Mouse (Mus musculus): ENCODE results near the gene Sorbs1. TPM values are rescaled to one million over a fixed set of nuclear protein-coding genes. Genes with fewer than 3 reads are reported as not detected.

Sorbs1 gene
- polyA plus RNA-seq, 1 experiment from 2014 or later = 68.9 TPM

DNA sequence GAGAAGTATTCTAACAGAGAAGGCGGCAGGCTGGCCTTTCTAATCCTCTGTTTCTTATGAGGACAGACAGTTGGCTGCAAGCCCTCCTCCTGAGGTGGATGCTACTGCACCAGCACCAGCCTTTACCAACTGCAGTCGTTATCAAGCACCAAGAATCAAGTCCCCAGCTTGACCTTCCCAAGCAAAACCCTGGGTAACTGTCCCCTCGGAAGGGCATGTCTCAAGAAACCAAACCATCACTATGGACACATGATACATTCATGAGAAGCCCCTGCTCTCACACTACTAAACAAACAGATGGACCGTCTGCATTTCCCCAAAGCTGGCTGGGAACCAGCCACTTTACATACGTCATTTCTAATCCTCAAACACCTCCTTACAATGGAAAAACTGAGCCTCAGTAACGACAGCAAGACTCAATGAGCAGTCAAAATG lies 102.2 kb downstream of the Sorbs1 start:
- no peak for DNase-seq (ENCODE audit: low read depth, low spot score)
- ATAC-seq = no peak
- CTCF ChIA-PET = interaction anchor here (1.2 kb wide), 1 partner anchor 10 kb away, joined by 4 read pairs; no protein-coding TSS in a partner anchor
- POLR2A ChIA-PET = interaction anchor here (0.6 kb wide), 1 partner anchor 20 kb away, joined by 3 read pairs; no protein-coding TSS in a partner anchor
- H3K27me3 ChIP-seq = no peaks in the 10 kb centered on the region
- in situ Hi-C loops (cut with MboI; ENCODE audit: low pct_unique_long_range_greater_than_20kb) = no loop called here
- no peak for TF ChIP-seq CTCF (IDR thresholded peaks at IDR 0.05)

DNA sequence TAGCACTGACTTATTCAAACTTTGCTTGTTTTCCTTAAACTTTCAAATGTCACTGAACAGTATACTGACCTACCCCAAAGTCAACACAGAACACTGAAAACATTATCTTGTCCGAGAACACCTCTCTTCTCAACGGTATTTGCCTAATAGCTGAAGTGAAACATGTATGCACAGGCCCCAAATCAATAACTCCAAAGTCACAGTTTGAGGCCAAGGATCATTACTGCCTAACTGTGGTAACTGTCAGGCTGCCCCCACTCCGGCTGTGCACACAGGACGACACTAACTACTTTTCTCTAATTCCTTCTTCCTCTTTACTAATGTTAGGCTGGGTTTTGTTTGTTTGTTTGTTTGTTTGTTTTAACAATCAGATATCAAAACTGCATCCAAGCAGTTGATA lies 103.1 kb downstream of the Sorbs1 start:
- no peaks in the 10 kb centered on the region for H3K27me3 ChIP-seq
- in situ Hi-C loops (cut with MboI; ENCODE audit: low pct_unique_long_range_greater_than_20kb) = no loop called here
- no peak for DNase-seq (ENCODE audit: low read depth, low spot score)
- no peak for ATAC-seq
- TF ChIP-seq CTCF (IDR thresholded peaks at IDR 0.05) = no peak
- ChIA-PET CTCF (interaction anchor here (1.2 kb wide), 1 partner anchor 9 kb away, joined by 4 read pairs; no protein-coding TSS in a partner anchor), POLR2A (no interaction called here)

DNA sequence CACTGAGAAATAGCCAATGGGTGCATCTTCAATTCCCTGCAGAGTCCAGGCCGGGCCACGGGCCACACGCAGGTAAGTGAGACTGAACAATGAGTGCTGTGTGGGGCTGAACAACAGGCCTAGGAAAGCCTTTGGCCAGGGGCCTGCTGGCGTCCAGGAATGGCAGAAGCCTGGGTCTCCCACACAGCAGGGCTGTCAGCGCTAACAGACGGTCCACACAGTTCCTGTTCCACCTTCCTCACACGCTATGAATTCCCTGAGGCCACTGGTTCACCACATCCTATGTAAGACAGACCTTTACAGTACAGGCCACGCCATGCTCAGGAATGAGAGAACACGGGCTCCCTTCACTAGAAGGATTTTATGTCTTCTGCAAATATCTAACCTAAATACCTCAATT lies 103.5 kb downstream of the Sorbs1 start:
- ATAC-seq (no peak), DNase-seq (ENCODE audit: low read depth, low spot score) (no peak)
- CTCF ChIA-PET = no interaction called here
- POLR2A ChIA-PET = no interaction called here
- no peak for TF ChIP-seq CTCF (IDR thresholded peaks at IDR 0.05)
- H3K27me3 ChIP-seq = no peaks in the 10 kb centered on the region
- in situ Hi-C loops (cut with MboI; ENCODE audit: low pct_unique_long_range_greater_than_20kb) = no loop called here

DNA sequence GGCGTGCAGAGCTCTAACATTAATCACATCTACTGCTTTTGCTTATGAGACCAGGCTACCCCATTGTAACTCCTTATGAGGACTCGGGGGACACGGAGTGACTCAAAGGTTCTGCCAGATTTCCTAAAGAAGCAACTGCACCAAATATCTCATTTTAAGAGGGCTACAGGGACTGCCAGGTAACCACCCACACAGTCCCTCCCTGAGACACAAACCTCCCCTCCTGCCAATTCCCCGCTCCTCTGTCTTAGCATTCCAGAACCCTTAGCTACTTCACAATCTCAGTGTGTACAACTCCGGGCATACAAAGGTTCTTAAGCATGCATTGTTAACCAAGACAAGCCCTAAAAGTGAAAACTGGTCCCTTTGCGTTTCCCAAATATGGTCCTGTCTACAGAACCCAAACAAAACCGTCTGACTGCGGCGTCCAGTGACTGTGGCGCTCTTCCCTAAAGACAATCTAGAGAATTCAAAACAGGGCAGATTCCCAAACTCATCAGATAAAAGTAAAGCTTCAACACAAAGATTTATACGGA lies 104.0 kb downstream of the Sorbs1 start:
- in situ Hi-C loops (cut with MboI; ENCODE audit: low pct_unique_long_range_greater_than_20kb) = no loop called here
- POLR2A ChIA-PET = no interaction called here
- no peaks in the 10 kb centered on the region for H3K27me3 ChIP-seq
- ATAC-seq = no peak
- CTCF ChIA-PET = interaction anchor here (1.0 kb wide), 1 partner anchor 17 kb away, joined by 3 read pairs; no protein-coding TSS in a partner anchor
- no peak for TF ChIP-seq CTCF (IDR thresholded peaks at IDR 0.05)
- no peak for DNase-seq (ENCODE audit: low read depth, low spot score)

DNA sequence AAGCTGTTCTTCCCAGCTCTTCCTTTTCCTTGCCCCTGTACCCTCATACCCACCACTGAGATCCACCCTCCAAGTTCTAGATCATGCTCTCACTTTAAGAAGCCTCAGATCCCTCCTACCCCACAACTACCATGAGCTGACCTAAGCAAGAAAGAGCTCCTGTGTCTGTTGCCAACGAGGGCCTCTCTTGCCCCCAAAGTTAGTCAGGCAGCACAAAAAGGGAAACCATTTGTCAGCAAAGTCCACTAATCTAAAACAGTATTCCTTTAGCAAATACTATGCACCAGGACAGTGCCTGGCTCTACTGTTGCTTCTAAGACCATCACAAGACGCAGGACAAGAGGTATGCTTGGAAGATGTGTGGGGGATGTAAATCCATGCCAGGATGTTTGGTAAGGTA lies 106.4 kb downstream of the Sorbs1 start:
- ChIA-PET POLR2A (no interaction called here), CTCF (no interaction called here)
- H3K27me3 ChIP-seq = no peaks in the 10 kb centered on the region
- in situ Hi-C loops (cut with MboI; ENCODE audit: low pct_unique_long_range_greater_than_20kb) = no loop called here
- no peak for TF ChIP-seq CTCF (IDR thresholded peaks at IDR 0.05)
- DNase-seq (ENCODE audit: low read depth, low spot score) = no peak
- no peak for ATAC-seq

DNA sequence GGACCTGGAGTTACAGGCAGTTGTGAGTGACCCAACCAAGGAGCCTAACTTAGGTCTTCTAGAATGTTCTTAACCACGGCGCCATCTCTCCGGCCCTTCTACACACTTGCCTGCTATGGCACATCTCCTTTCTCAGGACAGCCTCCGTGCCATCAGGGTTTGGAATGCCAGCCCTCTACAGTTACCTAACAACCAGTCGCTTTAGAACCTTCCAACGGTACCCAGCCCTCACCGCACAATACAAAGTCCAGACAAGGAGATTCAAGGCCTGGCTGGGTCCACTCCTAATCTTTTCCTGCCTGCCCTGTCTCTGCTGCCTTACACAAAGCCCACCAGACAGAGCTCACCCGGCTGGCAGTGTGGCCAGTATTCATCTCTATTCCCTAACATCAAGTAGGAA lies 106.9 kb downstream of the Sorbs1 start:
- no peak for TF ChIP-seq CTCF (IDR thresholded peaks at IDR 0.05)
- no peak for ATAC-seq
- ChIA-PET CTCF (interaction anchor here (2.3 kb wide), 1 partner anchor 43 kb away, joined by 4 read pairs; no protein-coding TSS in a partner anchor), POLR2A (interaction anchor here (0.6 kb wide), 1 partner anchor 75 kb away, joined by 3 read pairs; no protein-coding TSS in a partner anchor)
- H3K27me3 ChIP-seq = no peaks in the 10 kb centered on the region
- DNase-seq (ENCODE audit: low read depth, low spot score) = no peak
- in situ Hi-C loops (cut with MboI; ENCODE audit: low pct_unique_long_range_greater_than_20kb) = no loop called here

DNA sequence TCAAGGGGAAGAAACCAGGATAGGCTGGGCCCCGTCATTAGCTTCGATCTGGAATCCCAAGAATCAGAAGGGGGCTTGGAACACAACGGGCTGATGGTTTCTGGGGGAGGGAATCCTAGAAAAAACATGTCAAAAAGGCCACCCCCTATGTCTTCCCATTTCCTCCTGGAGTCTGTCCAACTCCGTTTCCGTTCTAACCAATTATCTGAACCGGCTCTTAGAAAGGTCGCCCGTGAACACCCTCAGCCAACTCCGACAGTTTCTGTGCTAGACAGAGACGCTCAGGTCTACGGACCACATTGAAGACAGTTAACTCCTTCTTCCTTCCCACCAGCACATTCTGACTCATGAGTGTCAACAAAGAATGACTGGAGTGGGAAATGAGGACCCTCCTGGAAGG lies 107.8 kb downstream of the Sorbs1 start:
- no peaks in the 10 kb centered on the region for H3K27me3 ChIP-seq
- no peak for DNase-seq (ENCODE audit: low read depth, low spot score)
- in situ Hi-C loops (cut with MboI; ENCODE audit: low pct_unique_long_range_greater_than_20kb) = no loop called here
- ATAC-seq = no peak
- no peak for TF ChIP-seq CTCF (IDR thresholded peaks at IDR 0.05)
- CTCF ChIA-PET = interaction anchor here (1.1 to 2.3 kb wide), 3 partner anchors 14 to 44 kb away, joined by 4 to 8 read pairs (median 5); no protein-coding TSS in a partner anchor
- POLR2A ChIA-PET = interaction anchor here (0.6 kb wide), 1 partner anchor 76 kb away, joined by 3 read pairs; no protein-coding TSS in a partner anchor

DNA sequence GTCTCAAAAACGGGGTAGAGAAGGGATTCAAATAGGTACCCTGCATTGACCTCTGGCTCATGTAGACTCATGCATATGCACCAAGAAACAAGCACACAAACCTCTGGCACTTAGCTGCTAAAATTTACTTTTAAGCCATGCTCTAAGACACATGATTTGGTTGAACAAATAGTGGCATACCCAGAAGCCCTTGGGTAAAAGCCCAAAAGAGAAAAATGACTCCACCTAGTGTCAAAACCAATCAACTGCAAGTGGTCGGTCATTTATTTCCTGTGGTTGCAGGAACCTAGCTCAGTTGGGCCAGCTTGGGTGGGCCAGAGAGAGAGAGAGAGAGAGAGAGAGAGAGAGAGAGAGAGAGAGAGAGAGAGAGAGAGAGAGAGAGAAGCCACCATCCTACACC lies 109.0 kb downstream of the Sorbs1 start:
- ChIA-PET POLR2A (no interaction called here), CTCF (interaction anchor here (0.7 to 2.3 kb wide), 6 partner anchors 8 to 46 kb away, joined by 3 to 8 read pairs (median 4); no protein-coding TSS in a partner anchor)
- H3K27me3 ChIP-seq = no peaks in the 10 kb centered on the region
- ATAC-seq (no peak), DNase-seq (ENCODE audit: low read depth, low spot score) (no peak)
- TF ChIP-seq CTCF (IDR thresholded peaks at IDR 0.05) = no peak
- in situ Hi-C loops (cut with MboI; ENCODE audit: low pct_unique_long_range_greater_than_20kb) = no loop called here

DNA sequence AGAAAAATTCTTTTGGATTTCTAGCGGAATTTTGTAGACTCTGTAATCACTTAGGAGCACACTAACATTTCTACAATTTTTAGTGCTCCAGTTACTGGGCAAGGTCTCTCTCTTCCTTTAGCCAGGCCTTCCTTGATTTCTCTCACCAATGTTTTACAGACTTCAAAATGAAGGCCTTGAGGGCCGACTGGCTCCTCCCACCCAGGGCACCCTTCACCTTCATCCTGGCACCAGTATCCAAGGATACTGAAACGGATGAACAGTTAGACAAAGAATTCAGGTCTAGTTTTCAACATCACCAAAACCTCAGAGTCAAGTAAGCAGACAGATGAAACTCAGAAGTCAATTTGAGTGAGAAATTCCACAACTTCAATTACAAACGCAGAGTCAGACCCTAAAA lies 109.6 kb downstream of the Sorbs1 start:
- DNase-seq (ENCODE audit: low read depth, low spot score) = no peak
- no peak for TF ChIP-seq CTCF (IDR thresholded peaks at IDR 0.05)
- in situ Hi-C loops (cut with MboI; ENCODE audit: low pct_unique_long_range_greater_than_20kb) = no loop called here
- POLR2A ChIA-PET = no interaction called here
- no peak for ATAC-seq
- CTCF ChIA-PET = interaction anchor here (1.2 to 3.0 kb wide), 3 partner anchors 12 to 16 kb away, joined by 3 to 9 read pairs (median 8); no protein-coding TSS in a partner anchor
- H3K27me3 ChIP-seq = no peaks in the 10 kb centered on the region

DNA sequence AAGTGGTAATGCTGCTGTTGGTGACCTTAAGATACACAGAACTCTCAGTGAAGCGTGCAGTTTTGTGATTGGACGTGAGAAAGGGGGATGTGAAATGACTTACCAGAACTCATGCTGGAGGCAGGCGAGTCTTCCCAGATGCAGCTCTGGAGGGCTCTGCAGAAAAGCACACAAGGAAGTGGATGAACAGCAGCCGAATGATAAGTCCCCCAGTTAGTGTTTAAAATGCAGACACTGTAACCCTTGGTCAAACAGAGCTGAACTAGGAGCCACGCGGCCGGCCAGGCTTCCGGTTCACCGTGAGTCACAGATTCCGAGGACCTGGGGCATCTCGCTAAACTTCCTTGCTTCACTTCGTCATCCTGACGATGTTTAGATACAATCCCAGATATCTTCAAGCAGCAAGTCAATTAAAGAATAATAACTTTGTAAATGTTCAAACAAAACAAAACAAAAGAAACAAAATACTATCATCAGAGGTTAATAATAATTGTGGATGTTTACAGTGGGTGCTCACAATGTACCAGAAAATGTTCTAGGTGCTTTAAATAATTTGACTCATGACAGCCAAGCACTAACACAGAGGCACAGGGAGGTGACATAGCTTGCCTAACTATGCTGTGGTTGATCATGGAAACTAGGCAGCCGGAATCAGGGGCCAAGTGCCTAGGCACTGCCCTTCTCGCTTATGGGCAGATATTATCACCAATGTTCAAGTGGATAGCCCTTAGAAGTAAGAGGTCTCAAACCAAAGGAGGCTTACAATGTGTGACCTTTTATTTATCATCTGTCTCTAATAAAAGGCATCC lies 111.2 kb downstream of the Sorbs1 start:
- CTCF ChIA-PET = interaction anchor here (0.7 to 3.0 kb wide), 6 partner anchors 9 to 112 kb away, joined by 3 to 9 read pairs (median 4); no protein-coding TSS in a partner anchor
- DNase-seq (ENCODE audit: low read depth, low spot score) (peak; percentile 62), ATAC-seq (peak; percentile 79)
- POLR2A ChIA-PET = interaction anchor here (1.6 kb wide), 1 partner anchor 111 kb away, joined by 3 read pairs; the partner anchor contains the start of gene Sorbs1
- no peak for TF ChIP-seq CTCF (IDR thresholded peaks at IDR 0.05)
- in situ Hi-C loops (cut with MboI; ENCODE audit: low pct_unique_long_range_greater_than_20kb) = no loop called here
- no peaks in the 10 kb centered on the region for H3K27me3 ChIP-seq
